Mouse (Mus musculus): Measurements from ENCODE around the gene Kif2a.

The Kif2a gene

GRCm38 (mm10) chr13:107021461-107022265 lies at the start of gene Kif2a:
Kif2a (minus strand) TSS chr13:107022126.
- peak; percentile 48 for DNase-seq (ENCODE audit: low read depth, low spot score)

- no peak for DNase-seq (ENCODE audit: low read depth, low spot score)
Measured at GRCm38 (mm10) chr13:107069061-107069460, 47.1 kb upstream of the Kif2a start.

- no peak for DNase-seq (ENCODE audit: low read depth, low spot score)
Measured at GRCm38 (mm10) chr13:107065098-107065855, 43.4 kb upstream of the Kif2a start.

GRCm38 (mm10) chr13:107064263-107064662 lies 42.3 kb upstream of the Kif2a start:
- no peak for DNase-seq (ENCODE audit: low read depth, low spot score)

GRCm38 (mm10) chr13:107063115-107063807 lies 41.3 kb upstream of the Kif2a start:
- DNase-seq (ENCODE audit: low read depth, low spot score): no peak

GRCm38 (mm10) chr13:107060098-107060497 lies 38.2 kb upstream of the Kif2a start:
- no peak for DNase-seq (ENCODE audit: low read depth, low spot score)

GRCm38 (mm10) chr13:107059460-107059859 lies 37.5 kb upstream of the Kif2a start:
- no peak for DNase-seq (ENCODE audit: low read depth, low spot score)

- no peak for DNase-seq (ENCODE audit: low read depth, low spot score)
Measured at GRCm38 (mm10) chr13:107056318-107056717, 34.4 kb upstream of the Kif2a start.

- no peak for DNase-seq (ENCODE audit: low read depth, low spot score)
Measured at GRCm38 (mm10) chr13:107054496-107054895, 32.6 kb upstream of the Kif2a start.

- no peak for DNase-seq (ENCODE audit: low read depth, low spot score)
Measured at GRCm38 (mm10) chr13:107051342-107051741, 29.4 kb upstream of the Kif2a start.

- no peak for DNase-seq (ENCODE audit: low read depth, low spot score)
Measured at GRCm38 (mm10) chr13:107044229-107044628, 22.3 kb upstream of the Kif2a start.

GRCm38 (mm10) chr13:107042551-107042950 lies 20.6 kb upstream of the Kif2a start:
- DNase-seq (ENCODE audit: low read depth, low spot score): no peak

GRCm38 (mm10) chr13:107039493-107039892 lies 17.6 kb upstream of the Kif2a start:
- no peak for DNase-seq (ENCODE audit: low read depth, low spot score)

GRCm38 (mm10) chr13:107038346-107038745 lies 16.4 kb upstream of the Kif2a start:
- no peak for DNase-seq (ENCODE audit: low read depth, low spot score)

GRCm38 (mm10) chr13:107035511-107036113 lies 13.7 kb upstream of the Kif2a start:
- no peak for DNase-seq (ENCODE audit: low read depth, low spot score)

GRCm38 (mm10) chr13:107035078-107035477 lies 13.2 kb upstream of the Kif2a start:
- no peak for DNase-seq (ENCODE audit: low read depth, low spot score)

- DNase-seq (ENCODE audit: low read depth, low spot score): no peak
Measured at GRCm38 (mm10) chr13:107034028-107034920, 12.3 kb upstream of the Kif2a start.

- DNase-seq (ENCODE audit: low read depth, low spot score): no peak
Measured at GRCm38 (mm10) chr13:107031228-107031627, 9.3 kb upstream of the Kif2a start.

- no peak for DNase-seq (ENCODE audit: low read depth, low spot score)
Measured at GRCm38 (mm10) chr13:107027218-107027617, 5.3 kb upstream of the Kif2a start.

GRCm38 (mm10) chr13:107025663-107026062 lies 3.7 kb upstream of the Kif2a start:
- no peak for DNase-seq (ENCODE audit: low read depth, low spot score)
